Mouse (Mus musculus): Measurements from ENCODE around the gene Zfp91. TPM values are rescaled to one million over a fixed set of nuclear protein-coding genes. Genes with fewer than 3 reads are reported as not detected.

Gene Zfp91
- polyA plus RNA-seq, 2 experiments, result 10.3 to 30.4 TPM

GRCm38 (mm10) chr19:12770888-12771287, 25.0 kb downstream of the Zfp91 start:
- Histone ChIP-seq H3K4me1 (ENCODE audit: control insufficient read depth, insufficient read depth, low read length) (no peaks in the 10 kb centered on the region), H3K4me3 (replicated peaks; ENCODE audit: low read length) (no peak overlapping the region), H3K9me3 (ENCODE audit: control insufficient read depth, low read length) (no peaks in the 10 kb centered on the region), H3K4me2 (replicated peaks; ENCODE audit: low read depth, low read length, severe bottlenecking) (no peak overlapping the region), H3K36me3 (ENCODE audit: control insufficient read depth, insufficient read depth, low read length) (peaks cover 49% of the 10 kb centered on the region), H3K9ac (ENCODE audit: low read depth, low read length, severe bottlenecking) (no peak overlapping the region), H3K27ac (replicated peaks; ENCODE audit: low read depth, low read length) (no peak overlapping the region), H3K27me3 (ENCODE audit: control insufficient read depth, insufficient read depth, low read length) (no peaks in the 10 kb centered on the region)
- ATAC-seq (ENCODE audit: low FRiP score, low read depth) (no peak), DNase-seq (ENCODE audit: low spot score) (no peak)
- TF ChIP-seq POLR2A (IDR thresholded peaks at IDR 0.05; ENCODE audit: borderline replicate concordance, extremely low read depth, insufficient read depth, insufficient read length), result no peak
- 93% methylated on average over 5 of the region's 5 CpGs for WGBS

- no peak for TF ChIP-seq POLR2A (IDR thresholded peaks at IDR 0.05; ENCODE audit: borderline replicate concordance, extremely low read depth, insufficient read depth, insufficient read length)
- Histone ChIP-seq H3K27me3 (ENCODE audit: control insufficient read depth, insufficient read depth, low read length) (no peaks in the 10 kb centered on the region), H3K36me3 (ENCODE audit: control insufficient read depth, insufficient read depth, low read length) (peaks cover 46% of the 10 kb centered on the region), H3K9me3 (ENCODE audit: control insufficient read depth, low read length) (no peaks in the 10 kb centered on the region), H3K4me3 (replicated peaks; ENCODE audit: low read length) (no peak within 1 kb of the TSS), H3K9ac (ENCODE audit: low read depth, low read length, severe bottlenecking) (no peak within 1 kb of the TSS), H3K4me1 (ENCODE audit: control insufficient read depth, insufficient read depth, low read length) (no peaks in the 10 kb centered on the region), H3K27ac (replicated peaks; ENCODE audit: low read depth, low read length) (no peak within 1 kb of the TSS), H3K4me2 (replicated peaks; ENCODE audit: low read depth, low read length, severe bottlenecking) (no peak within 1 kb of the TSS)
- DNase-seq (ENCODE audit: low spot score) (no peak), ATAC-seq (ENCODE audit: low FRiP score, low read depth) (no peak)
- WGBS, result 66% methylated on average over 7 of the region's 7 CpGs
Measured at GRCm38 (mm10) chr19:12765308-12765707, 30.6 kb downstream of the Zfp91 start, which contains the start of gene Cntf. Gene Cntf (minus strand): TSS chr19:12765632.

- H3K4me2 ChIP-seq (replicated peaks; ENCODE audit: low read depth, low read length, severe bottlenecking), result no peak overlapping the region
- H3K9me3 ChIP-seq (ENCODE audit: control insufficient read depth, low read length), result no peaks in the 10 kb centered on the region
- no peak overlapping the region for H3K4me3 ChIP-seq (replicated peaks; ENCODE audit: low read length)
- H3K36me3 ChIP-seq (ENCODE audit: control insufficient read depth, insufficient read depth, low read length), result peaks cover 27% of the 10 kb centered on the region
- no peak for ATAC-seq (ENCODE audit: low FRiP score, low read depth)
- H3K4me1 ChIP-seq (ENCODE audit: control insufficient read depth, insufficient read depth, low read length), result no peaks in the 10 kb centered on the region
- H3K27me3 ChIP-seq (ENCODE audit: control insufficient read depth, insufficient read depth, low read length), result no peaks in the 10 kb centered on the region
- no peak overlapping the region for H3K27ac ChIP-seq (replicated peaks; ENCODE audit: low read depth, low read length)
- TF ChIP-seq POLR2A (IDR thresholded peaks at IDR 0.05; ENCODE audit: borderline replicate concordance, extremely low read depth, insufficient read depth, insufficient read length), result no peak
- 66% methylated on average over 2 of the region's 2 CpGs for WGBS
- no peak overlapping the region for H3K9ac ChIP-seq (ENCODE audit: low read depth, low read length, severe bottlenecking)
- no peak for DNase-seq (ENCODE audit: low spot score)
Measured at GRCm38 (mm10) chr19:12762212-12763130, 33.5 kb downstream of the Zfp91 start.

- Histone ChIP-seq H3K4me2 (replicated peaks; ENCODE audit: low read depth, low read length, severe bottlenecking) (no peak overlapping the region), H3K27ac (replicated peaks; ENCODE audit: low read depth, low read length) (no peak overlapping the region), H3K9ac (ENCODE audit: low read depth, low read length, severe bottlenecking) (no peak overlapping the region), H3K27me3 (ENCODE audit: control insufficient read depth, insufficient read depth, low read length) (no peaks in the 10 kb centered on the region), H3K4me3 (replicated peaks; ENCODE audit: low read length) (no peak overlapping the region), H3K4me1 (ENCODE audit: control insufficient read depth, insufficient read depth, low read length) (no peaks in the 10 kb centered on the region), H3K36me3 (ENCODE audit: control insufficient read depth, insufficient read depth, low read length) (peaks cover 19% of the 10 kb centered on the region), H3K9me3 (ENCODE audit: control insufficient read depth, low read length) (no peaks in the 10 kb centered on the region)
- 68% methylated on average over 2 of the region's 2 CpGs for WGBS
- DNase-seq (ENCODE audit: low spot score) (no peak), ATAC-seq (ENCODE audit: low FRiP score, low read depth) (no peak)
- no peak for TF ChIP-seq POLR2A (IDR thresholded peaks at IDR 0.05; ENCODE audit: borderline replicate concordance, extremely low read depth, insufficient read depth, insufficient read length)
Measured at GRCm38 (mm10) chr19:12759656-12760055, 36.3 kb downstream of the Zfp91 start.

- Histone ChIP-seq H3K27me3 (ENCODE audit: control insufficient read depth, insufficient read depth, low read length) (no peaks in the 10 kb centered on the region), H3K4me2 (replicated peaks; ENCODE audit: low read depth, low read length, severe bottlenecking) (no peak overlapping the region), H3K27ac (replicated peaks; ENCODE audit: low read depth, low read length) (no peak overlapping the region), H3K4me3 (replicated peaks; ENCODE audit: low read length) (no peak overlapping the region), H3K36me3 (ENCODE audit: control insufficient read depth, insufficient read depth, low read length) (peaks cover 14% of the 10 kb centered on the region), H3K9me3 (ENCODE audit: control insufficient read depth, low read length) (no peaks in the 10 kb centered on the region), H3K4me1 (ENCODE audit: control insufficient read depth, insufficient read depth, low read length) (no peaks in the 10 kb centered on the region), H3K9ac (ENCODE audit: low read depth, low read length, severe bottlenecking) (no peak overlapping the region)
- TF ChIP-seq POLR2A (IDR thresholded peaks at IDR 0.05; ENCODE audit: borderline replicate concordance, extremely low read depth, insufficient read depth, insufficient read length), result no peak
- ATAC-seq (ENCODE audit: low FRiP score, low read depth) (no peak), DNase-seq (ENCODE audit: low spot score) (no peak)
- WGBS, result 93% methylated on average over 1 of the region's 1 CpGs
Measured at GRCm38 (mm10) chr19:12758936-12759478, 36.9 kb downstream of the Zfp91 start.

Data from limb, embryonic 14.5 days (tissue).